Mouse (Mus musculus) forebrain, embryonic 13.5 days (tissue): ENCODE data around the gene Gm20662. TPM values are rescaled to one million over a fixed set of nuclear protein-coding genes. Genes with fewer than 3 reads are reported as not detected.
A peak's percentile ranks its signal among the peaks of the same experiment; 100 is the strongest.

Experiments
- ATAC-seq: fragments of 200-750 bp; cut with Nextera tagmentation; 2 replicates; pipeline ENCODE4 v1.8.0; 2017
- H3K27ac ChIP-seq: fragments of 300-500 bp; sonication (generic); 2 replicates; pipeline ENCODE4 v1.5.1; 2015; ENCODE audit warnings: inconsistent platforms, mild to moderate bottlenecking, moderate library complexity
- H3K27me3 ChIP-seq: fragments of 300-500 bp; sonication (generic); 2 replicates; pipeline ENCODE4 v1.6.1; 2015; ENCODE audit warnings: mild to moderate bottlenecking, inconsistent platforms
- H3K36me3 ChIP-seq: fragments of 300-500 bp; sonication (generic); 2 replicates; pipeline ENCODE4 v1.6.1; 2015; ENCODE audit warnings: mild to moderate bottlenecking, inconsistent platforms; ENCODE audit not compliant: poor library complexity, severe bottlenecking
- H3K4me1 ChIP-seq: fragments of 300-500 bp; sonication (generic); 2 replicates; pipeline ENCODE4 v1.6.1; 2015; ENCODE audit warnings: inconsistent platforms
- H3K4me2 ChIP-seq: fragments of 300-500 bp; sonication (generic); 2 replicates; pipeline ENCODE4 v1.6.1; 2015; ENCODE audit warnings: inconsistent platforms, mild to moderate bottlenecking, moderate library complexity
- H3K4me3 ChIP-seq: fragments of 300-500 bp; sonication (generic); 2 replicates; pipeline ENCODE4 v1.5.1; 2015; ENCODE audit warnings: mild to moderate bottlenecking, inconsistent platforms
- H3K9ac ChIP-seq: fragments of 300-500 bp; sonication (generic); 2 replicates; pipeline ENCODE4 v1.6.1; 2015; ENCODE audit warnings: mild to moderate bottlenecking, inconsistent platforms
- H3K9me3 ChIP-seq: fragments of 300-500 bp; sonication (generic); replicated peaks from 2 replicates; pipeline ENCODE4 v1.6.1; 2016; ENCODE audit warnings: inconsistent platforms
- WGBS: fragments of 180-500 bp; shearing (Covaris S2); methylation state at CpG from one replicate; pipeline ENCODE4 v1.1.7; 2015; 5-methylcytosine and 5-hydroxymethylcytosine counted together
- microRNA-seq: library from miRNA; unstranded; fragments of <30 nt; microRNA quantifications from one replicate; pipeline ENCODE4, GENCODE M21; 2016
- polyA plus RNA-seq: library from polyadenylated mRNA; unstranded; fragments of >200 nt; fragmentation: Nextera tagmentation; extraction: Ambion mirVana; gene quantifications from 2 replicates; pipeline ENCODE4 v1.2.1, GENCODE M21; 2015

Gm20662 gene
- polyA plus RNA-seq, 1 experiment from 2014 or later, result 0.52 TPM

DNA sequence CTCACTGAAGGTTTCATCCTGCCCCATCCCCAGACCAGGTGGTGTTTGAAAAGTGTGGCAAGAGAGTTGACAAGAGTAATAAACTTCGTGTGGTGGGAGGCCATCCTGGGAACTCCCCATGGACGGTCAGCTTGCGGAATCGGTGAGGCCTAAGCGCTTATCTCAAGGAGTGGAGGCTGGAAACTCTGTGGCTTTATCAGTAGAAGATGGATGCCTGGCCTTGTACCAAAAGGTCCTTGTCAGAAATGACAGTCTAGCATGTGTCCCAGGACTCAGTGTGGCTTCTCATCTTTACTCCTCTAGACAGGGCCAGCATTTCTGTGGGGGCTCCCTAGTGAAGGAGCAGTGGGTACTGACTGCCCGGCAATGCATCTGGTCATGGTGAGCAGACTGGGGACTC, 87.4 kb downstream of the Gm20662 start:
- H3K9me3 ChIP-seq, result no peaks in the 10 kb centered on the region
- H3K4me2 ChIP-seq, result no peak overlapping the region
- H3K27ac ChIP-seq, result no peak overlapping the region
- H3K4me1 ChIP-seq, result peaks cover 9% of the 10 kb centered on the region
- no peak overlapping the region for H3K4me3 ChIP-seq
- WGBS, result 85% methylated on average over 6 of the region's 6 CpGs
- H3K27me3 ChIP-seq, result peaks cover 39% of the 10 kb centered on the region
- no peak overlapping the region for H3K9ac ChIP-seq
- ATAC-seq, result no peak
- H3K36me3 ChIP-seq, result peaks cover 50% of the 10 kb centered on the region

DNA sequence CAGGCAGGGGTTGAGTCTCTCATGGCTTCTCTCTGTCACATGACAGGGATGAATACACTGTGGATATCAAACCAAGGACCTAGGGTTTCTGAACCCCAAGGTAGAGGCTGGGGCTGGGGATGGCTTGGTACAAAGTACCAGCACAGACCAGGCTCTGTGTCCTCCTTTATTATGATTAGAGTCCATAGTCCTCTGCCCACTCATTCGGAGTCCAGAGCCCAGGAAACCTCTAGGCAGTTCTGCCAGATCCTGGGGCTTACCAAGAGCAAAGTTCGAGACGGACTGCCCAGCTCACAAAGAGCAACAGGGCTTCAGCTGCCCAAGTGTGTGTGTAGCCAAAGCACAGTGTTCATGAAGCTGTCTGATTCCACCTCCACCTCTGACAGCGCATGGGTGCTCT, 89.1 kb downstream of the Gm20662 start:
- Histone ChIP-seq H3K27me3 (peaks cover 39% of the 10 kb centered on the region), H3K4me1 (no peaks in the 10 kb centered on the region; the same call in 1 of the 2 replicates), H3K9ac (no peak overlapping the region), H3K9me3 (no peaks in the 10 kb centered on the region), H3K4me2 (no peak overlapping the region), H3K36me3 (peaks cover 67% of the 10 kb centered on the region), H3K27ac (no peak overlapping the region), H3K4me3 (no peak overlapping the region)
- ATAC-seq, result no peak
- 92% methylated on average over 4 of the region's 4 CpGs for WGBS

DNA sequence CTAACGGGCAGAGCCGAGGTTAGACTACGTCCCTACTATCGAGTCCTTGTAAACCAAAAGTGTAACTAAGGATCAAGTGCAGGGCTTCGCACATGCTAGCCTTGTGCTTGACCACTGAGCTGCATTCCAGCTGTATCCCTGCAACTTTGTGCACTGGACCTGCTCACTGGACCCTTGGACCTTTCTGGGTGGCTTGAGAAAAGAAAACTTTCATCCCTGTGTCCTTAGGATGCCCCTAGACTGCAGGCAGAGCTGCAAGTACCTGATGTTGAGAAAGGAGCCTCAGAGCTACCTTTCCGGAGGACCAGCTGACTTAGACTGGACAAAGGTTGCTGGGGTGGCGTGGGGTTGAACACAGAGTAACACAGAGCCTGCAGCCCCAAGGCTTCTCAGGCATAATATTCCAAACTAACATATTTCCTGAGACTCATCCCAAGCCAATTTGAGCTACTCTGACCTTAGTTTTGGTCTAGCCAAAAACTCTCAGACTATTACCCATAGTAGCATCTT, 94.5 kb downstream of the Gm20662 start:
- Histone ChIP-seq H3K4me1 (peaks cover 23% of the 10 kb centered on the region), H3K27ac (no peak overlapping the region), H3K4me3 (no peak overlapping the region), H3K9ac (no peak overlapping the region), H3K4me2 (no peak overlapping the region), H3K36me3 (peaks cover 75% of the 10 kb centered on the region), H3K9me3 (no peaks in the 10 kb centered on the region), H3K27me3 (no peaks in the 10 kb centered on the region)
- no peak for ATAC-seq
- 98% methylated on average over 7 of the region's 7 CpGs for WGBS

DNA sequence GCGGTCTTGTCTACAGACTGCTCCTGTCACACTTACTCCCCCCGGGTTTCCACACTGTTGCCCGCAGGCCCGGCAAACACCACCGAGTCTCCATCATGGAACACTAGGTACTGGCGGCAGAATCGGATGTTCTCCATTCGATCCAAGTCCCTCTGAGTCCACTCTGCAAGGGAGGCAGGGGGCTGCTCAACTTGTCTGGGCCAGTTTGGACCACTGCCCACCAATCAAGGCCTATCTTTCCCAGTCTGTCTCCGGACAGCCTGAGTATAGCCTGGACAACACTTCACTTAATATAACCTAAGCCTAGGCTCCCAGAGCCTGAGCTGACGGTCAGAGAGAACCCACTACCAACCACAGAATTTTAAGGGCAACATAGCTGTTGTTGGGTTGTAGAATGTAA, 97.4 kb downstream of the Gm20662 start:
- Histone ChIP-seq H3K27me3 (no peaks in the 10 kb centered on the region), H3K9me3 (no peaks in the 10 kb centered on the region), H3K4me2 (peak overlapping the region; percentile 98), H3K4me1 (peaks cover 25% of the 10 kb centered on the region), H3K27ac (peak overlapping the region; percentile 55), H3K9ac (peak overlapping the region; percentile 77; the same call in 1 of the 2 replicates), H3K4me3 (peak overlapping the region; percentile 64), H3K36me3 (peaks cover 49% of the 10 kb centered on the region)
- 74% methylated on average over 10 of the region's 10 CpGs for WGBS
- ATAC-seq, result no peak

DNA sequence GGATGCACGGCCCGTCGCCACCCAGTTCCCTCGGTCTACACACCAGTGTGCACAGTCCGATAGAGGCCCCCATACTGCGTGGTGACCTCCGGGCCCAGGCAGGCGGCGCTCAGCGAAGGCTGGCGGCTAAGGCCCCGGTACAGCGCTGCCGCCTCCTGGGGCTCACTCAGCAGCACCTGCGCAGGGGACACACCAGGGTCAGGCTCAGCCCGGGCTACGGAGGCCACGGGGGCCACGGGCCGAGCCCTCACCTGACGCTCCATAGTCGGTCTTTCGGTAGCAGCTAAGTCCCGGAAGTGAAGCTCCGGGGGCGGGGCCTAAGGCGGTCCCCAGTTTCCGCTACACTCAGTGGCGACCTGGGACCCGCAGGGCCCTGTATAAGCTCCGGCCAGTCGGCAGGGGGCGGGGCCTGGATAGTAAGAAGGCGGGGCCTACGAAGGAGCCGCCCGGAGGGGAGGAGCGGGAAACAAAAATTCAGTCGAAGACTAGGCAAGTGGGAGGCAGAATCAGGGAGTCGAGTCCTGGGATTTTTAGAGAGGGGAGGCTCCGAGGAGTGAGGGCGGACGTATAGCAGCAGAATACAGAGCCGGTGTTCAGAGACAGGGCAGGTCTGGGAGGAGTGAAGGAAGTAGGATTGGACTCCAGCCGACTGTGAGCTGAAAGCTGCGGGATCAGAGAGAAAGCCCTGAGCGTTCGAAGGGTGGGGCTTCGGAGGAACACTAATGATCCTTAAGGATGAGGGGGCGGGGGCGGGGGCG, 98.2 kb downstream of the Gm20662 start, which contains the start of gene Apeh:
TSS of gene Apeh (minus strand) at position 423 of the 758 bp plus-strand sequence.
- Histone ChIP-seq H3K4me1 (peaks cover 25% of the 10 kb centered on the region), H3K36me3 (peaks cover 47% of the 10 kb centered on the region), H3K4me3 (peak within 1 kb of the TSS; percentile 64), H3K27ac (peak within 1 kb of the TSS; percentile 55), H3K9me3 (no peaks in the 10 kb centered on the region), H3K9ac (peak within 1 kb of the TSS; percentile 77), H3K4me2 (peak within 1 kb of the TSS; percentile 98), H3K27me3 (no peaks in the 10 kb centered on the region)
- 2% methylated on average over 49 of the region's 52 CpGs for WGBS
- ATAC-seq, result peak; percentile 95

Small RNA genes lying within 50 kb of the gene (microRNA-seq; reads per million reads assigned to microRNA genes)
- not detected for gene Mir7088

Other genes starting within 250 kb of the Gm20662 start
- gene Rbm5, start 225.4 kb upstream of the Gm20662 start, polyA plus RNA-seq, result 256 and 261 TPM in 2 replicates
- gene Rbm6, start 123.1 kb upstream of the Gm20662 start, polyA plus RNA-seq, result 125 and 129 TPM in 2 replicates
- 18.9 and 20.6 TPM in 2 replicates for gene Mon1a, start 108.2 kb upstream of the Gm20662 start, polyA plus RNA-seq
- gene Mst1r, start 89.5 kb upstream of the Gm20662 start, polyA plus RNA-seq, result 0.46 and 0.74 TPM in 2 replicates
- not detected in 2 replicates for gene Actl11, start 67.9 kb upstream of the Gm20662 start, polyA plus RNA-seq
- 23.6 and 27.2 TPM in 2 replicates for gene Camkv, start 60.7 kb upstream of the Gm20662 start, polyA plus RNA-seq
- 21.7 and 23.6 TPM in 2 replicates for gene Traip, start 46.2 kb upstream of the Gm20662 start, polyA plus RNA-seq
- gene Uba7, start 20.8 kb upstream of the Gm20662 start, polyA plus RNA-seq, result 2.7 and 3.1 TPM in 2 replicates
- 0.44 and 0.62 TPM in 2 replicates for gene Gm20661, start 13.3 kb upstream of the Gm20662 start, polyA plus RNA-seq
- 10.8 and 11.1 TPM in 2 replicates for gene Inka1, start 10.5 kb upstream of the Gm20662 start, polyA plus RNA-seq
- gene Cdhr4, start 3.9 kb upstream of the Gm20662 start, polyA plus RNA-seq, result 0.69 and 1.3 TPM in 2 replicates
- gene Ip6k1, start 6.2 kb downstream of the Gm20662 start, polyA plus RNA-seq, result 73.6 and 83.9 TPM in 2 replicates
- gene Gmppb, start 52.9 kb downstream of the Gm20662 start, polyA plus RNA-seq, result 20.8 and 24.4 TPM in 2 replicates
- 2.1 and 3.0 TPM in 2 replicates for gene Amigo3, start 56.8 kb downstream of the Gm20662 start, polyA plus RNA-seq
- not detected in 2 replicates for gene Mst1, start 84.1 kb downstream of the Gm20662 start, polyA plus RNA-seq
- 32.6 and 39.5 TPM in 2 replicates for gene Rnf123, start 87.0 kb downstream of the Gm20662 start, polyA plus RNA-seq
- gene Apeh, start 98.3 kb downstream of the Gm20662 start, polyA plus RNA-seq, result 49.9 and 60.2 TPM in 2 replicates
- gene Bsn, start 194.0 kb downstream of the Gm20662 start, polyA plus RNA-seq, result 4.7 TPM in 2 replicates